Mouse (Mus musculus) kidney, adult 11 months (tissue): ENCODE data around the gene Otog.
A peak's percentile ranks its signal among the peaks of the same experiment; 100 is the strongest.

Source experiments
- DNase-seq: peaks from one replicate; pipeline ENCODE4 v3.0.0; 2022

Gene Otog

GRCm38 (mm10) chr7:46240696-46241095, at the start of gene Otog:
TSS of gene Otog (plus strand) at chr7:46240987.
- DNase-seq = no peak

GRCm38 (mm10) chr7:46195356-46195755, 45.4 kb upstream of the Otog start:
- no peak for DNase-seq

GRCm38 (mm10) chr7:46200021-46200420, 40.8 kb upstream of the Otog start:
- DNase-seq = no peak

GRCm38 (mm10) chr7:46201649-46202048, 39.1 kb upstream of the Otog start:
- DNase-seq = no peak

- no peak for DNase-seq
These were observed 36.7 kb upstream of the Otog start for GRCm38 (mm10) chr7:46204046-46204471.

- DNase-seq = no peak
These were observed 36.0 kb upstream of the Otog start for GRCm38 (mm10) chr7:46204775-46205174.

GRCm38 (mm10) chr7:46208131-46208530, 32.7 kb upstream of the Otog start:
- no peak for DNase-seq

- no peak for DNase-seq
These were observed 30.5 kb upstream of the Otog start for GRCm38 (mm10) chr7:46210276-46210675.

- no peak for DNase-seq
These were observed 24.3 kb upstream of the Otog start for GRCm38 (mm10) chr7:46216481-46216880.

- no peak for DNase-seq
These were observed 22.4 kb upstream of the Otog start for GRCm38 (mm10) chr7:46218415-46218814.

- no peak for DNase-seq
These were observed 20.1 kb upstream of the Otog start for GRCm38 (mm10) chr7:46220591-46221129.

- DNase-seq = no peak
These were observed 14.5 kb upstream of the Otog start for GRCm38 (mm10) chr7:46226253-46226652.

- DNase-seq = no peak
These were observed 13.9 kb upstream of the Otog start for GRCm38 (mm10) chr7:46226936-46227335.

- no peak for DNase-seq
These were observed 4.8 kb upstream of the Otog start for GRCm38 (mm10) chr7:46235948-46236347.

GRCm38 (mm10) chr7:46236363-46236762, 4.4 kb upstream of the Otog start:
- peak; percentile 67 for DNase-seq

- DNase-seq = peak; percentile 80
These were observed 3.6 kb upstream of the Otog start for GRCm38 (mm10) chr7:46237192-46237591.

GRCm38 (mm10) chr7:46238346-46238745, 2.4 kb upstream of the Otog start, which contains the start of gene Ush1c:
TSS of gene Ush1c (minus strand) at chr7:46238503.
- DNase-seq = peak; percentile 79

- DNase-seq = no peak
These were observed 696 bp upstream of the Otog start for GRCm38 (mm10) chr7:46240091-46240490.

GRCm38 (mm10) chr7:46246876-46247275, 6.1 kb downstream of the Otog start:
- no peak for DNase-seq

GRCm38 (mm10) chr7:46247606-46248005, 6.8 kb downstream of the Otog start:
- no peak for DNase-seq

- no peak for DNase-seq
These were observed 11.1 kb downstream of the Otog start for GRCm38 (mm10) chr7:46251841-46252240.

- no peak for DNase-seq
These were observed 35.4 kb downstream of the Otog start for GRCm38 (mm10) chr7:46276156-46276555.

GRCm38 (mm10) chr7:46279946-46280345, 39.2 kb downstream of the Otog start:
- no peak for DNase-seq

- DNase-seq = no peak
These were observed 40.1 kb downstream of the Otog start for GRCm38 (mm10) chr7:46280896-46281295.

GRCm38 (mm10) chr7:46282276-46282675, 41.5 kb downstream of the Otog start:
- no peak for DNase-seq
